Mouse (Mus musculus) MEL-GATA-1-ER (cell line): ENCODE measurements around the gene Kif18b.
A peak's percentile ranks its signal among the peaks of the same experiment; 100 is the strongest.

ENCODE experiments used
- DNase-seq: peaks from one replicate; pipeline ENCODE4 v3.0.0-alpha.2; 2012; ENCODE audit warnings: low read depth; ENCODE audit errors: extremely low read depth

Gene Kif18b

DNA sequence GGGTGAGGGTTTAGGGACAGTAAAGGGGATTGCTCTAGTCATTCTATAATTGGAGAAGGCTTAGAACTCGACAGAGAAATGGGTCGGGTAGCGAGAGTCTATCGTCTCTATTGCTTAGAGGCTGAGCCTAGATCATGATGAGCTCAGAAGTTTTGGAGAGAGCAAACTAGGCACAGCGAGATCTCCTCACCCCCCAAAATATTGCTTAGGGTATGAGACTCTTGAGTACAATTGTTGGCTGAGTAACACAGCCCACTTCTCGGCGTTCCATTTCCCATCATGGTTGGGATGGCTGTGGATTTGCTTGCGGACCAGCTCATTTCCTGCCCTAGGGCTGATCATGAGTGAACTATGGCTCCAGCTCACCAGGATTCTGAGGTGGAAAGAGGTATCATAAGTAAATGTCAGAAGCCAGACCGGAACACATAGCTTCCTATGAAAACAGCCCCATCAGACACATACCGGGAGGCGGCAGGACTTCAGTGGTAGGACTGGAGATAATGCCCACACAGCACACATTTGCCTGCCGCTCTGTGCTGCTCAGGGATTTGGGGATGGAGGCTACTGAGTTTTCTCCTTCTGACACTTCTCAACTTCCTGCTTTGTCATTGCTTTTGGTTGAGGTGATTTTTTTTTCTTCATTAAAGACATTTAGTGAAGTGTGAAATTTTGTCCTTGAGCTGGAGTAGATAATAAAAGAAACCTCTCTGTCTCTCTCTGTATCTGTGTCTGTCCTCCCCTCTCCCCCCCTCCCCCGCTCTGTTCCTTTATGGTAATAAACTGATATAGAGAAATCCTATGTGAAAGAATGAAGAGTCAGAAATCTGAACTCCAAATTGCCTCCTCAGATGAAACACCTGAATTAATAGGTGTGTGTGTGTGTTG is 43.4 kb downstream of the Kif18b start:
- DNase-seq, result peak; percentile 36

DNA sequence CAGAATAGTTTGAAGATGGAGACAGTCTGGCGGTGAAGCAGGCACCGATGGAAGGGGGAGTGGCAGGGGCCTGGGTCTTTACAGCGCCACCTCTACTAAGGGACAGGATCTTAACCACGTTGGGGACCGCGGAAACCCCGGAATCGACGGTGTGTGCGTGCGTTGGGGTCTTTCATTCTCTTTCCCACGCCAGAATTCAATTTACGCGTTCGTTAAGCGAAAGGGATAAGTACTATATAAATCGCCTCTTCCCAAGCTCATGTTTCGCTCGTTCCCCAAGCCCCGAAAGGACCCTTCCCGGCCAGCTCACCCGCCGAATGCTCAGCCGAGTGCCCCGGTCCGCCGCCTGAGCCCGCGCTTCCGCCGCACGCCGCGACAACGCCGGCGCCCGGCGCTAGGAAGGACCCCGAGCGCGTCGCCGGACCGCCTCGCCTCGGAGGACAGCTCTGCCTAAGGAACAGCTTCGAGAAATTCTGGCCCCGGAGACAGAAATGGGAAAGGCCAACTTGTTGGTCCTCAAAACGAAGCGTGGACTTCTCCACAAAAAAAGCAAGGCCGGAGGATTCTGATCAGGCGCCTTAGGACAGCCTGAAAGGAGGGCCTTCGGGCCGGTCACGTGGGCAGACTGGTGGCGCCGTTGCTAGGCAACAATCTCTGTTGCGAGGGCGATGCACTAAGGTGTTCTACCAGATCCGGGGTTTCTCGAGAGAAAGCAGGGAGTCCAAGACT is 44.2 kb downstream of the Kif18b start, which contains the start of the genes Eftud2 and Ccdc103:
TSS of gene Eftud2 (minus strand) at position 401 of the 729 bp plus-strand sequence.
TSS of gene Ccdc103 (plus strand) at position 620 of the 729 bp plus-strand sequence.
- peak; percentile 84 for DNase-seq

GRCm38 (mm10) chr11:102879558-102879957 is 45.4 kb downstream of the Kif18b start:
- no peak for DNase-seq

GRCm38 (mm10) chr11:102874801-102875334 is 50.1 kb downstream of the Kif18b start:
- no peak for DNase-seq

DNA sequence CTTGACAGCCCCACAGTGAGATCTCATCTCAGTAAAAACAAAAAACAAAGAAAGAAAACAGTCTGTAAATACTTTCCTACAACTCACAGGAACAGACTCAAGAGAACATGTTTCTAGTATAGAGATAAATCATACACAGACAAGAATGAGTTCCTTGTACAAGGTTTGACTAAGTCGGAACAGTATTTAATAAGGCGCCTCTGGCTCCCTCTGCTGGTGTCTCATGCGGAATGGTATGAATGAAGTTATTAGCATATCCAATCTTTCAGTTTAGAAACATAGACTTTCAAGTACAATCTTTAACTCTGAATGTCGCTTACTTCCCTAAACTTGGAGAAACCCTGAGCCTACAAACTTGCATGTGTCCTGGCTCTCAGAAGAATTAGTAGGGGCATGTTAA is 60.7 kb downstream of the Kif18b start:
- DNase-seq, result peak; percentile 28

DNA sequence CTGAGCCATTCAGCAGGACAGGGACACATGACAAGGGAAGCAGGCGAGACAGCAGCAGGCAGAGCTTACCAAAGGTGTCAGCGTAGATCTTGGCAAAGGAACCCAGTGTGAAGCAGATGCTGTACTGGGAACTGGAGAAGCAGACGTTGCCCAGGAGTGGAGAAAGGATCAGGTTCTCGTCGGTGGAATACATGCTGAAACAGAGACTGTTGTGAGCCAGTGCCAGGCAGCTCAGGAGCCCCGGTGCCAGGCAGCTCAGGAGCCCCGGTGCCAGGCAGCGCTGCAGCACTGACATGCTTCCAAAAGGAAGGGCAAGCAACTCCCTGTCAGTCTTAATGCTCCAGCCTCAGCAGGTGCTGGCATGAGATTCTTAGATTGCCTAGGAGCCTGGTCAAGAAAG is 65.0 kb downstream of the Kif18b start:
- no peak for DNase-seq

- no peak for DNase-seq
Observed at GRCm38 (mm10) chr11:102858951-102859350, 66.0 kb downstream of the Kif18b start.

DNA sequence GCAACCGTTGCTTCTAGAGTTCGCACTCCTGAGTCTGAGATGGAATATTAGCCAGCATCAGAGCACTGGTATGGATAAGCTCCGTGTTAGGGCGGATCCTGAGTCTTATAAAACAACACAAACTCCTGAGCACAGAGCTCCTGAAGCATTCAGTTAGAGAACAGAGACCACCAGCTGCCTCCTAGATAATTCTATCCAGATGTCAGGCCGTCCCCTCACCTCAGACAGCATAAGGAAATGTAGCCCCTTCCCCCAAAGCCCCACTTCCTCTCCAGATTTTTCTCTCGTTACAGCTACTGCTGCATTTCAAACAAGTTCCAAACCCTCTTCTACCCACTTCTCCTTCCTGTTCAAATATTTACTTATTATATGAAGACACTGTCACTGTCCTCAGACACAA is 69.0 kb downstream of the Kif18b start:
- DNase-seq, result no peak
